Mouse (Mus musculus) adrenal gland, postnatal 36 days (tissue): ENCODE measurements around the gene Trp53tg5. TPM values are rescaled to one million over a fixed set of nuclear protein-coding genes. Genes with fewer than 3 reads are reported as not detected.
A peak's percentile ranks its signal among the peaks of the same experiment; 100 is the strongest.

ENCODE experiments used
- DNase-seq, 2 experiments: peaks; one replicate each; pipeline ENCODE4 v3.0.0; 2021; ENCODE audit warnings: mixed read lengths in 1 of 2
- total RNA-seq, 2 experiments: library from RNA; stranded (reverse); gene quantifications; 2 replicates each; pipeline ENCODE4 v1.2.3; 2021

The Trp53tg5 gene
- total RNA-seq, 2 experiments from 2014 or later, result not detected

DNA sequence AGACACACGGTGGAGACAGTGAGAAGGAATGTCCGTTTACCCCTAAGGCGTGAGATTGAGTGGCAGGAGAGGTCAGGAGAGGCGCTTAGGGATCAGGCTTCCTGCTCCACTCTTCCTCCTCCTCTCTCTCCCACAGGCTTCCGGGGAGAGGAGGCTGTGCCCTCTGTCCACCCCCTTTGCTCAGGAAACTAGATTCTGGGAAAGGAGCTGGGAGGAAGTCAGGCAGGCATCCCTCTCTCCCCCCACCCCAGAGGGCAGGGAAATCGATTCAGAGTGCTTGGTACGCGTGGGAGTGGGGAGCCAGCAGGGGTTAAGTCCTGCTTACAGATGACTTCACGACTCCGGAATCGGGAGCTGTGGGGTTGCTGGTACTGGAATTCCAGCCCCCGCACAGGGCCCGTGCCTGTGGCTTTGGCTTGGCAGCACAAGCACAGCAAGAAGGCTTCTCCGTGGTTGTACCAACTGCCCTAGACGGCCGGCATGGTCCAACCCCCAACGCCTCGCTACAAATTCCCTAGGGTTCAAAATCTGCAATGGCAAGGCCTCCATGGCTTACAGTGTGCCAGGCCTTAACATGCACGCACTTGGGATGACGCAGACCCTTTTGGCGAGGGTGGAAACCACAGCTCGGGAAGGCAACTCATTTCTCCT is 40.9 kb downstream of the Trp53tg5 start:
- DNase-seq, result peak; percentile 38 to 49

DNA sequence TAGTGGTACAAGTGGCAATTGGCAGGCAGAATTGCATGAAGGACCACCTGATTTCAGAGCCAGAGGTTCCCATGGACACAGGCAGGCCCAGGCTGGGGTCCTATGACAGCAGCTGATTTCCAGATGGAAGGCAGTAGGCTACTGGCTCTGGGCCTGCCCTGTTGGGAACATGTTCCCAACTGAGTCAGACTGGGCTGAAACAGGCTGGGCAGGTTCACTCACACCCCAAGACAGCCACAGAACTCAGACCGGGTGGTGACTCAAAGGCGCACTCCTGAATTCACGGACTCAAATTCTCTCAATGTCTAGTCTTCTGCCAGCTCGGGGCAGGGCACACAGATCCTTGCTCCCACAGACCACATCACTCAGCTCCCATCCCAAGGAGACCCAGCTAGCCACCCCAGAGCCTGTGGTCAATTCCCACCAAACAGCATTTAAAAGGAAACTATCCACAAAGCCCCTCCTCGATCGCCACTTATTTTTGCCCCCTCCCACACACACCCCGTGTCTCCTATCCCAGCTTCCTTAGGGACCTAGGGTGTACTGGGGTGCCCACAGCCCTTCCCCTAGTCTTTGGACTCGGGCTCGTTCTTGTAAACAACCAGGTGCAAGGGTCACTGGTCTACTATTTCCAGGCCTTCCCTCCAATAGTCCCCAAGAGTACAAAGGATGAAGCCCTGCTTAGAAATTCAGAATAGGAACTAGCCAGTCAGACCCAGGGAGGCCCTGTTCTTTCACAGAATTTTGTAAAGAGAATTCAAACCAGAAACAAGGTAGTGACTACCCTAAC is 41.7 kb downstream of the Trp53tg5 start:
- peak in 1 of 2 experiments; percentile 28 for DNase-seq

DNA sequence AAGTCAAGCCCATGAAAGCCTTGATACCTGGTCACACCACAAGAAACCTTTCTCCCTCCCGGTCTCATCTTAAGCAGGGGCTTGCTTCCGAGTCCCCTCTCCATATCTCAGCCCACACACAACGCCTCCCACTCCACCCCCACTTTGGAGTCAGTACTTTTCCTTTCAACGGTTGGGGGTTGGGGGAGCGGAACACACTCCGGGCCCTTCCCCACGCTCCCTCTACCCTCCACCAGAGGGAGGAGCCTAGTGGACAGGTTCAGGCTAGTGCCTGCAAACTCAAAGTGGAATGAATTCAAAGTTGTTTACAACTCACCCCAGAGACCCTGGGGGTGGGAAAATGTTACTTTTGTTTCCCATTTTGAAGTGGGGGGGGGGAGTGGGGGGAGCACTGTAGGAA is 42.8 kb downstream of the Trp53tg5 start:
- DNase-seq, result no peak

DNA sequence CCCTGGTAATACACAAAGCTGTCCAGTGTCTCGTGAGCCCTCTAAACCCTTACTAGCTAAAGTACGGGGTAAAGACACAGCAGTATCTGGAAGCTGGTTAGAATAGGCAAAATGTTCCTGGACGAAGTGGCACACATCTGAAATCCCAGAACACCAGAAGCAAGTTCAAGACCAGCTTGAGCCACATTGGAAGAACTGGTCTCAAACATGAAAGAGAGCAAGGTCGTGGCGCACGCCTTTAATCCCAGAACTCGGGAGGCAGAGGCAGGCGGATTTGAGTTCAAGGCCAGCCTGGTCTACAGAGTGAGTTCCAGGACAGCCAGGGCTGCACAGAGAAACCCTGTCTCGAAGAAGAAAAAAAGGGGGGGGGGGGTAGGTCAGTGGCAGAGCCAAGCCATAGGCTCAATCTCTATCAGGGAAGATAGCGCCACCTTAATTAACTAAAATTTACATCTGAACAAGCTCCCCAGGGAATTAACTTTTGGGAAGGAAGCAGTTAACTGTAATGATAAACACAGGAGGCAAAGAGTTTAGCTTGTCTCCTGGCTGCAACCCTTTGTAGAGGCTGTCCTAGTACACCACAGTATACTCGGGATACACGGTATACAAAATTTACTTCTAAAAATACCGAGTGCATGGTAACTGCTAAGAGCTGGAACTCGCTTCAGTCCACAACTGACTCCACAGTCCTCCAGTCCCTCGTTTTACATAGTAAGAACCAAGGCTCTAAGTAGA is 43.5 kb downstream of the Trp53tg5 start:
- no peak for DNase-seq

DNA sequence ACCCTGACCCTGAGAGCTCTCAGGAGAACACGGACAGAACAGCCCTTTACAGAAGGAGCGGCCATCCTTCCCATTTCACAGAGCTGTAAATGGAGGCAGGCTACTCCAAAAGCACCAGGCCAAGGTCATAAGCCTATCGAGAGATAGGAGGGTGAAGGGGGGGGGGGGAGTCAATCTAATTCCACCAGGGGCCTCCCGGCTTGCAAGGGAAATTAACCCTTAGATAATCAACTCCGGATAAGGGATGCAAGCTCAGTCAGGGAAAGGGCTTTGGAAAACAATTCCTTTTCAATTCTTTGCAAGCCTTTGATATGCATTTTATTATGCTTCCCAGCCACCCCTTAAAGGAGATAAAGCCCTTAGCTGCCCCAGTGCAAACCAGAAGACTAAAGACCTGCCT is 45.1 kb downstream of the Trp53tg5 start:
- no peak for DNase-seq

DNA sequence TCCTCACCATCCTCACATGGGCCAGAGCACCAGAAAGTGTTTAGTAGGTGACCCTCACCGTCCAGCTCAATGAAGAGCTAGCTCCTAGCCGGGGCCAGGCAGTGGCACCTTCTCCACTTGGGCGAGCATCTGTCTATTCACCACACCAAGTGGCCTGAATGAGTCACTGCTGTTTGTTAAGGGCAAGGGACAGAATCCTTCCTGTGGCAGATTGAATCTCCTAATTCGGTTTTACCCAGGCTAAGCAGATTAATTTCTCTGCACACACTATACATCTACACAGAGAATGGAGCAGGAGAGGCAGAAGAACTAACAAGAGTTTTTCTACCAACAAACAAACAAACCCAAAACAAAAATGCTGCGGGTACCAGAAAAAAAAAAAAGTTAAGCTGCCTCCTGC is 46.6 kb downstream of the Trp53tg5 start:
- DNase-seq, result no peak

DNA sequence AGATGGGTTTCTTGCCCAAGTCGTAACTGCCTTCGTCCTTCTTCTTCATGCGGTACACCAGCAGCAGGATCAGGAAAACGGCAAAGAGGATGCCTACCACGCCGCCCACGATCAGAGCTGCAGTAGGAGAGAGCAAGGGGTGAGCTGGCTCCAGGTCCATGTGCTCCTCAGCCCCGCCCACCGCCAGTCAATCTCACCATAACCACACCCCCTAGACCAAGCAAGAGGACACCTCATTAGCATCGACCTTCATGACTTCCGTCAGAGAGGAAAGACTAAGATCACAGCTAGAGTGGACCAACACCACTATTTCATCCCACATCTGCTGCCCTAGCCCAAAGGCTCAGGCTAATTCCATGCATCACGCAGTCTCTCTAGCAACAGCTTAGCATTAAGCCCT is 47.4 kb downstream of the Trp53tg5 start:
- DNase-seq, result peak in 1 of 2 experiments; percentile 39

DNA sequence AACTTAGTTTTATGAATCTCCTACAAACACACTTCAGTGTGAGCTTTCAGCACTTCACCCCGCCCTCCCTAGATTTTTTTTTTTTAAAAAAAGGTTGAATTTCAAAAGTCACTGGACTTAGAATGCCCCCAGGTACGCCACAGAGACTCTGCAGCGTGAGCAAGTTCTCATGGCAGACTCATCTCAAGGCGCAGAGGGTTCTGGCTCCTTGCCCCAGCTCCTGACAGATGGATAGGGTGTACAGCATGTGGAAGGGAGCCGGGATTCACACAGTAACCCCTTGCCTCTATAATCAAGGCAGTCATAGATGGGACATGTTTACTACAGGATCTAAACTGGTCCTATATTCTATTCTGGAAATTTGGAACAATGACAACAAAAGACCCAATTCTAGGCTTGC is 48.1 kb downstream of the Trp53tg5 start:
- no peak for DNase-seq

DNA sequence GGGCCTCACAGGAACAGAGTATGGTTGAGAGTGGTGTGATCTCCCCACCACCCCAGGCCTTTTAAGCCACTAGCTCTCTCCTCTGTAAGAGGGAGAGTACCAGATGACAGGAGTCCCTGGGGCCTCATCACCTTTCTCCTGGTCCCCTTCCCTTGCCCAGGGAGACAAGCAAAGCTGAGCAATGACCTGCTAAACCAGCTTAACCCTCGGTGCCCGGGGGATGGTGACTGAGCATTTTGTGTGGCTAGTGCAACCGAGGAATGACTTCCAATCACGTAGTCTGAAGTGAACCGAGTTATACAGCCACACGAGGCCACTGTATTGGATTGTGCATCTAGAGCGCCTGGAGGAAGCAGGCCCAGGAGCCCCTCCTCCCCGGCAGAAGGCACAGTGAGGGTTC is 49.1 kb downstream of the Trp53tg5 start:
- DNase-seq, result no peak

DNA sequence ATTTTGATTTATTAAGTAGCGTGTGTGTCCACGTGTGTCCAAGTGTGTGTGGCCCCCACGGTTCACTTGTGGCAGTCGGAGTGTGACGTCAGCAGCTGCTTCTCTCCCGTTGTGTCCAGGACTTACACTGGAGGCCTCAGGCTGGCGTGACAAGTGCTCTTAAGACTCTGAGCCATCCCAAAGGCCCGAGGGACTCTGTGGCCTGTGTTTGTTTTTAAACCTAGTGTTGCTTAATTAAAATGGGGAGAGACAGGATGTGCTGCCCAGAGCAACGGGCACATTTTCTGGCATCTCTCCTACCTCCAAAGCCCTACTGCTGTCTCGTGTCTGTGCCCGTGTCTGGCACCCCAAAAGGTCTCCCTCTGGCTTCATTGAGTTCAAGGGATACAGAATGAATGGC is 50.1 kb downstream of the Trp53tg5 start:
- DNase-seq, result no peak

DNA sequence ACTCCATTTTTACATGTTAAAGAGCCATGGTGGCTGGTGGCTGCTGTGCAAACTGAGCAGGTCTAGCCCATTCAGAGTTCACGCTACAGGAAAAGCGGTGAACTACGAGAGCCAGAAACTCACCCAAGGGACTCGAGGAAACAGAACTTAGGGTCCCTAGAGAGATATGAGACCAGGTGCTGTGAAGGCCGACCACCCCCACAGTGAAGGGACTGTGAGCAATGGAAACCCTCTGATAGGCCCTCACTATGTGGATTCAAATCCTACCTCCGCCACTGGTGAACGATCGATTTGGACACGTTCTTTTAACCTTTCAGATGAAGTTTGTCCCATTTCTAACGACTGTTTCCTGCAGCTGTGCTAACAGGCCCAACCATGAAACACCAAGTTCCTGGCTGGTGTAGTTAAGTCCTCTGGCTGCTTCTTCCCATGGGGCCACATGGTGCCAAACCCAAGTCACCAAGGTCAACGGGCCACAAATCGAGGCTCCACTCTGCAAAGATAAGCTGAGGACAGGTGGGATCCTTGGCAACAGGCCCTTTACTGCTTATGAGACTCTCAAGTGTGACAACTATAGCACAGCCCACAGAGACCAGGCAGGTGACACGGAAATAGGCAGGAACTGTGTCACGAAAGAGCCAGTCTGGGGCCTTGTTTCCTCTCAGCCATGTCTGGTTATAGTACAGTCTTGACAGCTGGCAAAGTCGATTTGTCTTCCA is 50.7 kb downstream of the Trp53tg5 start:
- DNase-seq, result peak in 1 of 2 experiments; percentile 36

DNA sequence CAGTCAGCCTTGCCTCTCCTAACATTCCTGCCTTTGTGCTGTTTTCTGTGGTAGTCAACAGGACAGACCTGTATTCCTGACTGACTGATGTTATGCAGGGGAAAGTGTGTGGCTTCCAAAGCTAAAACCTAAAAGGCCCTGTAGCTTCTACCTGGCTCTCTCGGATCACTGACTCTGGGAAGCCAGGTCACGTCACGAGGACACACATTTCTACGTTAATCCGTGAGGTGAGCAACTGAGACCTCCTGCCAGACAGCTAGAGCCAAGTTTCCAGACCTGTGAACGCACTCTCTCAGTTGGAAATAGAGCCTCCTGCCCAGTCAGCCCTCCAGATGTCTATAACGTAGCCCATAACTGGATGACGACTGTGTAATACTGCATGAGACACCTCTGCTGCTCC is 51.5 kb downstream of the Trp53tg5 start:
- no peak for DNase-seq

DNA sequence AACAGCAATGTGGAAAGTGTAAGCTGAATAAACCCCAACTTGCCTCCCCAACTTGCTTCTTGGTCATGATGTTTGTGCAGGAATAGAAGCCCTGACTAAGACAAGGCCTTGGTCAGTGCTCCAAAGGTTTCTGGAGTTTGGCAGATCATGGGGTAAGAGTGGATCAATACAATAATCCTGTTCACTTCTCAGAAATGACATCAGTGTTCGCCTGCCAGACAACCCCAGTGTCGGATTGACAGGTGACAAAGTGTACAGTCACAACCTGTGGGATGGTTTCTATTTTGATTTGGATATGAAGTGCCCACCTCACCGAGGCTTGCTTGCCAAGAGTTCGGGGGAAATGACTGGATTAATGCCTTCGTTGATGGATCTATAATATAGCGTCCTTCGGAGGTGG is 52.2 kb downstream of the Trp53tg5 start:
- no peak for DNase-seq

Other genes starting within 250 kb of the Trp53tg5 start
- not detected for gene Svs2, start 235.3 kb downstream of the Trp53tg5 start, total RNA-seq
- not detected for gene Svs3b, start 217.1 kb downstream of the Trp53tg5 start, total RNA-seq
- not detected for gene Svs4, start 195.3 kb downstream of the Trp53tg5 start, total RNA-seq
- gene Svs3a, start 184.5 kb downstream of the Trp53tg5 start, total RNA-seq, result not detected
- gene Svs6, start 157.0 kb downstream of the Trp53tg5 start, total RNA-seq, result not detected
- 1 to 10 TPM; 2.7 to 4.3 TPM for gene Svs5, start 141.0 kb downstream of the Trp53tg5 start, total RNA-seq
- 10 to 100 TPM; 17.0 to 18.0 TPM for gene Slpi, start 84.6 kb downstream of the Trp53tg5 start, total RNA-seq
- gene Rbpjl, start 70.6 kb downstream of the Trp53tg5 start, total RNA-seq, result not detected
- 1 to 10 TPM in 1 of 2 experiments, under 1 TPM in 1; 0.92 to 1.4 TPM for gene Matn4, start 68.6 kb downstream of the Trp53tg5 start, total RNA-seq
- gene Sdc4, start 29.8 kb downstream of the Trp53tg5 start, total RNA-seq, result 100 to 1,000 TPM; 116 to 144 TPM
- 10 to 100 TPM; 28.3 to 33.2 TPM for gene Sys1, start 16.8 kb downstream of the Trp53tg5 start, total RNA-seq
- 1 to 10 TPM; 5.0 to 8.4 TPM for gene Gm20458, start 12.8 kb downstream of the Trp53tg5 start, total RNA-seq
- gene Dbndd2, start 12.4 kb upstream of the Trp53tg5 start, total RNA-seq, result 10 to 100 TPM in 1 of 2 experiments, 1 to 10 TPM in 1; 8.0 to 12.5 TPM
- gene Pigt, start 23.8 kb upstream of the Trp53tg5 start, total RNA-seq, result 10 to 100 TPM; 74.0 to 98.3 TPM
- not detected for gene Wfdc2, start 88.7 kb upstream of the Trp53tg5 start, total RNA-seq
- gene Spint3, start 99.7 kb upstream of the Trp53tg5 start, total RNA-seq, result not detected
- gene Wfdc6a, start 111.7 kb upstream of the Trp53tg5 start, total RNA-seq, result under 1 TPM in 1 of 2 experiments, not detected in 1; 0.40 TPM
- gene Eppin, start 119.9 kb upstream of the Trp53tg5 start, total RNA-seq, result not detected
- gene Wfdc6b, start 139.8 kb upstream of the Trp53tg5 start, total RNA-seq, result not detected
- gene Wfdc8, start 139.9 kb upstream of the Trp53tg5 start, total RNA-seq, result not detected
- gene Wfdc16, start 165.1 kb upstream of the Trp53tg5 start, total RNA-seq, result not detected
- not detected for gene Wfdc10, start 182.3 kb upstream of the Trp53tg5 start, total RNA-seq
- gene Wfdc9, start 182.9 kb upstream of the Trp53tg5 start, total RNA-seq, result not detected
- not detected for gene Wfdc11, start 200.4 kb upstream of the Trp53tg5 start, total RNA-seq
- not detected for gene Wfdc13, start 211.4 kb upstream of the Trp53tg5 start, total RNA-seq
- gene Spint4, start 224.8 kb upstream of the Trp53tg5 start, total RNA-seq, result not detected
- gene Spint5, start 241.6 kb upstream of the Trp53tg5 start, total RNA-seq, result not detected